Mouse (Mus musculus) cerebellum, adult 11-12 months (tissue): ENCODE data around the gene Rcor1.

Experiments
- DNase-seq: peaks from one replicate; pipeline ENCODE4 v3.0.0; 2022

Rcor1 gene

GRCm38 (mm10) chr12:111165146-111165812, 126.1 kb downstream of the Rcor1 start:
- peak; percentile 59 for DNase-seq
